Mouse (Mus musculus): Measurements from ENCODE around the gene Adgrg7.

Adgrg7 gene

GRCm38 (mm10) chr16:56715608-56716007 lies 80.0 kb downstream of the Adgrg7 start:
- no peak for DNase-seq (ENCODE audit: extremely low read depth, low read depth)

DNA sequence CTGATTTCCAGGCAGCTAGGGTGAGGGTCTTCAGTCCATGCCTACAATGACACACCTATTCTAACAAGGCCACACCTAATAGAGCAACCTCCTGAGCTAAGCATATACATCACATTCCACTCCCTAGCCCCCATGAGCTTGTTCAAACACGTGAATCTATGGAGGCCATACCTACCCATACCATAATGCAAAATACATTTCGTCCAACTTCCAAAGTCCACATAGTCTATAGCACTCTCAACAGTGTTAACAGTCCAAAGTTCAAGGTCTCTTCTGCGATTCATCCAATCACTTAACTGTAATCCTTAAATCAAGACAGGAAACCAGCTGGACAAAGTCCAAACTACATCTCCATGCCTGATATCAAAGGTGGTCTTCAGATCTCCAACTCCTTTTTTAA lies 85.6 kb downstream of the Adgrg7 start:
- DNase-seq (ENCODE audit: extremely low read depth, low read depth) = no peak

DNA sequence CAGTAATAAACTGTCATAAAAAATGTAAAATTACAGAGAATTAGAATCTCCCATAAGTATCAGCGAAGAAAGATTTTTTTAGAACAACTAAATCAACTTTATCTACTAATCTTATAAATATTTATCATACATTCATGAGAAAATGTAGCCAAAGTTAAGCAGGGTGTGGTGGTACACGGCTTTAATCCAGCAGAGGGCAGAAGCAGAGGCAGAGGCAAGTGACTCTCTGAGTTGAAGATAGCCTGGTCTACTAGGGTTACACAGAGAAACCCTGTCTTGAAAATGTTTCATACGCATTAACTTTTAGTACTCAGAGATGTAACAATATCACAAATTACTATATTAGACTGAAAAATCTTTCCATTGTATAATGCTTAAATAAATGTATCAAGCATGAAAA lies 89.9 kb downstream of the Adgrg7 start:
- DNase-seq (ENCODE audit: extremely low read depth, low read depth) = no peak

DNA sequence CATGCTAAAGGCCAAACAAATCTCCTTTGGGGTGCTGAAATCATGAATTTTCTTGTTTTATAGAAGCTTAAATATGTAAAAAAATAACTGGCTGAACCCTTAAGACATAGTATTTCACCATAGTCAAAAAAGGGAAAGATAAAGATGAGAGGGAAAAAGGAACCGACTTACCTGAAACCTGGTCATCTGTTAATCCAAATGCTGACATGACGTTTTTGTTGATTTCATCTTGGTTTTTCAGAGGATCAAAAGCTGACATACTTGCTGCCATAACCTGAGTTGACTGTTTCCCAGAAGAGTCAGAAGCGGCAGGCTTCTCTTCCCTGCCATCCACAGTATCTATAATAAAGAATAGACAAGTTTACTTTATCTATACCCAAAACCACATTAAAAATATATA lies 94.8 kb downstream of the Adgrg7 start:
- no peak for DNase-seq (ENCODE audit: extremely low read depth, low read depth)

GRCm38 (mm10) chr16:56696448-56696847 lies 99.2 kb downstream of the Adgrg7 start:
- DNase-seq (ENCODE audit: extremely low read depth, low read depth) = no peak

- no peak for DNase-seq (ENCODE audit: extremely low read depth, low read depth)
Observed at GRCm38 (mm10) chr16:56690715-56691114, 104.9 kb downstream of the Adgrg7 start.

GRCm38 (mm10) chr16:56686747-56687146 lies 108.9 kb downstream of the Adgrg7 start:
- no peak for DNase-seq (ENCODE audit: extremely low read depth, low read depth)

- no peak for DNase-seq (ENCODE audit: extremely low read depth, low read depth)
Observed at GRCm38 (mm10) chr16:56681010-56681645, 114.5 kb downstream of the Adgrg7 start.

- DNase-seq (ENCODE audit: extremely low read depth, low read depth) = no peak
Observed at GRCm38 (mm10) chr16:56677146-56677545, 118.5 kb downstream of the Adgrg7 start.
